Mouse (Mus musculus): ENCODE measurements around the gene 6430571L13Rik. TPM values are rescaled to one million over a fixed set of nuclear protein-coding genes. Genes with fewer than 3 reads are reported as not detected.

6430571L13Rik gene
- polyA plus RNA-seq, 1 experiment from 2014 or later, result 1.2 TPM

DNA sequence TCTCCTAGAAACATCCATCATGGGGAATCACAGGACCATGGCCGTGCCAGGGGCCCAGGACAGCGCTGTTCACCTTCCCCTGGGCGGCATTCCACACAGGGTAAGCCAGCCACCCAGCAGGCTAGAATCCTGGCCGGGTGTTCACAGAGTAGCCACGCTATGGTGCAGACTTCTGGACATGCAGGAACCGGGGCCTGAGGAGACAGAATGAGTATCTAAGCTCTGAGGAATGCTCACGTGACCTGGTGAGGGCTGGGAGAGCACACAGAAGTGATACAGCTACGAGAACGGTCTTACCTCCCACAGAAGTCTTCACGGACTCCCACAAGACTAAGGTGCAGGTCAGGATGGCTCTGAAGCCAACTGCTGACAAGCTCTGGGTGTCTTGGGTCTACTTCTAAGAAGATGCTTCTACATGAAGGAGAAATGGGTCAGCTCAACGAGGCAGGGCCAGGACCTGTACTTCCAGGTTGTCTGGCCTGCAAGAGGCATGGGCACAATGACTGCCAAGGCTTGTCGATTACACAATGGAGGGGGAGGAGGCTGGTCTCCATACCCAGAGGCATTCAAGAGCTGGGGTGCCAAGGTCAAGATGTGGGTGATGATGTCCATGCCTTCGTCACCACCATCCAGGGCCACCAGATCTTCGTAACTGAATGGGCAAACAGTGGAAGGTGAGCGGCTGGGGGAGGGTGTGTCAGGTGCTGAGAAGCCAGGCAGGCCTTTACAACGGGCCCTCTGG, 12.4 kb upstream of the 6430571L13Rik start:
- Histone ChIP-seq H3K36me3 (peaks cover 33% of the 10 kb centered on the region), H3K9ac (0 out of 2 replicates have a peak overlapping the region, but pooled peaks have one; percentile 27), H3K9me3 (no peaks in the 10 kb centered on the region), H3K4me2 (no peak overlapping the region), H3K27me3 (no peaks in the 10 kb centered on the region), H3K4me1 (no peaks in the 10 kb centered on the region), H3K4me3 (no peak overlapping the region), H3K27ac (no peak overlapping the region)
- no peak for ATAC-seq (ENCODE audit: insufficient number of reproducible peaks, insufficient read depth, low FRiP score, low TSS enrichment, low read depth)
- 94% methylated on average over 16 of the region's 16 CpGs for WGBS

DNA sequence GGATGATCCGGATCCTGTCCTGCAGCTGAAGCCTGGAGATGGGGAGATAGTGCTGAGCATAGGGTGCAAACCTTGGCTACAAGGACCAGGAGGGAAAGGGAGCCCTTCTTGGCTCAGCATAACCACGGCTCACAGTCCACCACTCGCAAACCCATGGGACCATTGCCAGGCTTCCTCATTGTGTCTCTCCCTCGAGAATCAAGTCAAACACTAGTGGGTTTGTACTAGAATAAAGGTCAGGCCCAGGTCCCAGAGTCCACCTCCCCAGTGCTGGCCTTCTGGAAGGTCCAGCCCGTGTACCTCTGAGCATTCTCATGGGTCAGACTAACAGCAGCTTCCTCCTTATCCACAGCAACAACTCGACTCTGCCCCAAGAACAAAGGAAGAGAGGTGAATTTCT, 9.6 kb upstream of the 6430571L13Rik start:
- Histone ChIP-seq H3K27ac (no peak overlapping the region), H3K36me3 (peaks cover 34% of the 10 kb centered on the region), H3K27me3 (no peaks in the 10 kb centered on the region), H3K4me3 (no peak overlapping the region), H3K4me1 (no peaks in the 10 kb centered on the region), H3K4me2 (no peak overlapping the region), H3K9me3 (no peaks in the 10 kb centered on the region), H3K9ac (no peak overlapping the region)
- WGBS, result 81% methylated on average over 6 of the region's 6 CpGs
- no peak for ATAC-seq (ENCODE audit: insufficient number of reproducible peaks, insufficient read depth, low FRiP score, low TSS enrichment, low read depth)

DNA sequence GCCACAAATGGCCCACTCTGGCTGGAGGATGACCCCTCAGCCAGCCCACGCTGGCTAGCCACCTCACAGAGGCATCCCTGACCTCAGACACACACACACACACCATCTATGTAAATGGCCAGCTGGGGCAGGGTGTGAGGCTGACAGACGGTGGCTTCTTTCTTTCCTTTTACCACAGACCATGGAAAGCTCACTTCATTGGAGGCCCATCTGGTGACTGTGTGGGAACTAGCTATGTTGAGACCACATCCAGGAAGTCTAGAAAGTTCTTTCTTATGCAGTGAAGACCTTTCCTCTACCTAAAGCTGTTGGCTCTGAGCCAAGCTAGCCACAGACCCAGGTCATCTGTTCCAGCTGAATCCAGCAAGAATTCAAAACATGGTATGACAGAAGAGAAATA, 6.7 kb upstream of the 6430571L13Rik start:
- ATAC-seq (ENCODE audit: insufficient number of reproducible peaks, insufficient read depth, low FRiP score, low TSS enrichment, low read depth), result no peak
- 72% methylated on average over 2 of the region's 2 CpGs for WGBS
- peaks cover 12% of the 10 kb centered on the region for H3K4me1 ChIP-seq
- H3K4me3 ChIP-seq, result no peak overlapping the region
- no peak overlapping the region for H3K27ac ChIP-seq
- no peak overlapping the region for H3K4me2 ChIP-seq
- peak overlapping the region; percentile 27; the same call in 1 of the 2 replicates for H3K9ac ChIP-seq
- no peaks in the 10 kb centered on the region for H3K27me3 ChIP-seq
- H3K36me3 ChIP-seq, result peaks cover 19% of the 10 kb centered on the region
- no peaks in the 10 kb centered on the region for H3K9me3 ChIP-seq

DNA sequence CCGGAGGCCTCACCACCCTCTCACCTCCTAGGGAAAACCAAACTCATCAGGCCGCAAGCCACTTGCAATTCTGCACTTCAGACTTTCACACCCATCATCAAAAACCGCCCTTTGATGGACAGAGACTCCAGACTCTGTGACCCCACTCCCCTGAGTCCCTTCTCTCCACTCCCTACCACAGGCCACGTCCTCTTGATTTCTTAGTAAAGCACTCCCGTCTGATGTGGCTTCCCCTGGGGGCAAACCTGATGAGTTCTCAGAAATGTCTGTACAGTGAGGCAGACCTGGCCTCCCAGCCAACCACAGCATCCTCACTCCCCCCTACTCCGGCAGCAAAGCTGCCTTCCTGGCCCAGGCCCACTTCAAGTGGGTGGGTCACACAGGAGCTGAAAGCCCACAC, 6.0 kb upstream of the 6430571L13Rik start:
- H3K9me3 ChIP-seq, result no peaks in the 10 kb centered on the region
- no peak for ATAC-seq (ENCODE audit: insufficient number of reproducible peaks, insufficient read depth, low FRiP score, low TSS enrichment, low read depth)
- peak overlapping the region; percentile 27; the same call in 1 of the 2 replicates for H3K9ac ChIP-seq
- no peak overlapping the region for H3K27ac ChIP-seq
- no peak overlapping the region for H3K4me2 ChIP-seq
- peaks cover 19% of the 10 kb centered on the region for H3K36me3 ChIP-seq
- peaks cover 17% of the 10 kb centered on the region for H3K4me1 ChIP-seq
- no peak overlapping the region for H3K4me3 ChIP-seq
- no peaks in the 10 kb centered on the region for H3K27me3 ChIP-seq
- 71% methylated on average over 6 of the region's 6 CpGs for WGBS

DNA sequence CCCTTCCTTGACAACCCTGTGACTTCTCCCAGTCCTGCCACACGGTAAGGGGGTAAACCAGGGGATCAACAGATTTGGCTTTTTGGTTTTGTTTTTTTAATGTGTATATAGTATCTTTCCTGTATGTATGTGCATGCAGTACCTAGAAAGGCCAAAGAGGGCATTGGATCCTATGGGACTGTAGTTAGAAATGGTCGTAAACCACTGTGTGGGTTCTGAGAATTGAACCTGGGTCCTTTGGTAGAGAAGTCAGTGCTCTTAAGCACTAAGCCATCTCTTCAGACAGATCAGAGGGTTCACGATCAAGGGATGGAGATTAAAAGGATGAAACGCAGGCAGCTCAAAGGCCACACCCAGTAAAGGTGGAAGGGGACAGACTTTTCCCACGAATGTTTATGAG, 5.4 kb upstream of the 6430571L13Rik start:
- no peaks in the 10 kb centered on the region for H3K27me3 ChIP-seq
- H3K4me2 ChIP-seq, result no peak overlapping the region
- WGBS, result 86% methylated on average over 5 of the region's 5 CpGs
- H3K9ac ChIP-seq, result no peak overlapping the region
- H3K36me3 ChIP-seq, result peaks cover 19% of the 10 kb centered on the region
- H3K4me1 ChIP-seq, result peaks cover 17% of the 10 kb centered on the region
- no peaks in the 10 kb centered on the region for H3K9me3 ChIP-seq
- H3K4me3 ChIP-seq, result no peak overlapping the region
- no peak for ATAC-seq (ENCODE audit: insufficient number of reproducible peaks, insufficient read depth, low FRiP score, low TSS enrichment, low read depth)
- no peak overlapping the region for H3K27ac ChIP-seq

DNA sequence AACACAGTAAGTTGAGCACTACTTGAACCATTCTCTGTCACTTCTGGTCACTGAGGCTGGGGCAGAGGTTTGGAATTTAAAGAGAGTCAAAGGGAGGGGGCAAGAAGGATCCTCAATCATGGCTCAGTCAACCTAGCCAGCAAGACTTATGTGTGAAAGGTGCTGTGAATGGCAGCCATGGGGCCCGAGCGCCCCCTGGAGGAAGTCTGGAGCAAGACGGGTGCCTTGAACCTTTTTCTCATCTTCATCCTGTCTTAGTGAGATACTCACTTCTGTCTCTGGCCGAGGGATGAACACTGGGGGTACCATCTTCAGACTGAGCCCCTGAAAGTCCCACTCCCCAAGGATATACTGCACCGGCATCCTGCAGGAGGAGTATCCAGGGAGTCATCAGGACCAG, 4.5 kb upstream of the 6430571L13Rik start:
- Histone ChIP-seq H3K27me3 (0 out of 2 replicates have a peak, but pooled peaks cover under 1% of the 10 kb centered on the region), H3K4me3 (no peak overlapping the region), H3K4me1 (peaks cover 19% of the 10 kb centered on the region), H3K4me2 (no peak overlapping the region), H3K9ac (no peak overlapping the region), H3K27ac (no peak overlapping the region), H3K36me3 (peaks cover 19% of the 10 kb centered on the region), H3K9me3 (no peaks in the 10 kb centered on the region)
- no peak for ATAC-seq (ENCODE audit: insufficient number of reproducible peaks, insufficient read depth, low FRiP score, low TSS enrichment, low read depth)
- WGBS, result 12% methylated on average over 5 of the region's 5 CpGs

DNA sequence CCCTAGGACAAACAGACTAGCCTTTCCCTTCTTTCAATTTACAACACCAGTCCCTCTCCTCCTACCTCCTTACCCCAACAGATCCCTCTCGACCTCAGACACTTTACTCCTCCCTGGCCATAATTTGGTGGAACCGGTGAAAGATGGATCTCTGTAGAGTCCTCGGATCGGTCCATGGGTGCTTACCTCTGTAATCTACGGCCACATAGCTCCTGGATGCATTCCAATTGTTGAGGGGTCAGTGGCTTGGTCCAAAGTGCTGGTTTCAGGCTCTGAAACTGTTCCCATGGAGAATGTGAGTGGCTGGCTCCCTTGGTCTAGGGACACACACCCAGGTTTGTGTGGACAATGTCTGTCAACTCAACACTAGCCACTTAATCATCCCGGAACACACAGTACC, 4.0 kb upstream of the 6430571L13Rik start:
- peaks cover 16% of the 10 kb centered on the region for H3K36me3 ChIP-seq
- 0 out of 2 replicates have a peak, but pooled peaks cover 5% of the 10 kb centered on the region for H3K27me3 ChIP-seq
- H3K9me3 ChIP-seq, result no peaks in the 10 kb centered on the region
- WGBS, result 89% methylated on average over 6 of the region's 6 CpGs
- no peak overlapping the region for H3K4me2 ChIP-seq
- no peak overlapping the region for H3K4me3 ChIP-seq
- H3K27ac ChIP-seq, result no peak overlapping the region
- no peak for ATAC-seq (ENCODE audit: insufficient number of reproducible peaks, insufficient read depth, low FRiP score, low TSS enrichment, low read depth)
- peaks cover 23% of the 10 kb centered on the region for H3K4me1 ChIP-seq
- H3K9ac ChIP-seq, result no peak overlapping the region

DNA sequence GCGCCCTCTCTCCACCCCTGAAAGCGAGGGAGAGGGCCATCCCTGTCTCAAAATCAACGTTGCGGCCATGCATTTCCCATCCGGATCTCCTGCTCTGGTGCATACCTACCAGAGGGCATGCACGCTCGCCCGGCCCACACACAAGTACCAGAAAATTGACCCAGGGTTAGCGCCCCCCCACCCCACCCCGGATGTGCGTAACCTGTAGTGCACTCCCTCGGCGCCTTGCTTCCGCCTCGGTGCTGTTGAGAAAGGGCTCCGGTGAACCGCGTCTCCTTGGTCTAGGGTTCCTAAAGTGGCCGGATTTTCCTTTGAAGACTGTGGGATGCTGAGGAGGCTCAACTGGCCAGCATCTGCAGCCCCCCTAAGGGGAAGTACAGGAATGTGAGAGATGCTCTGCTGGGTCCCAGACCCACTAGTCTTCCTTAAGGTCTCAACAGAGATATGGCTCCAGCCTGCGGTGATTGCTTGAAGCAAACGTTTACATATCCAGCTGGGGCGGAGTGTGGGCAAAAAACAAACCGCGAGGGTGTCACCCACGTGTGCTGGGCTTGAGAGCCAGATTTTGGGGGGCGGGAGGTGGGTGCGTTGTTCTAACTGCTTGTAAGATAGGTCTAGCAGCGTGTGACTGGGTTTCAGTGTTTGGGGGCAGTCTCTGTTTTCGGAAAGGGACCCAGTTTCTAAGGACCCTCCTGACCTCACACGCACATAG, 2.1 kb upstream of the 6430571L13Rik start, which contains the start of gene Hemk1:
Gene Hemk1 (minus strand): TSS at position 179 of the 712 bp plus-strand sequence.
- peak within 1 kb of the TSS; percentile 48; the same call in 1 of the 2 replicates for H3K27ac ChIP-seq

DNA sequence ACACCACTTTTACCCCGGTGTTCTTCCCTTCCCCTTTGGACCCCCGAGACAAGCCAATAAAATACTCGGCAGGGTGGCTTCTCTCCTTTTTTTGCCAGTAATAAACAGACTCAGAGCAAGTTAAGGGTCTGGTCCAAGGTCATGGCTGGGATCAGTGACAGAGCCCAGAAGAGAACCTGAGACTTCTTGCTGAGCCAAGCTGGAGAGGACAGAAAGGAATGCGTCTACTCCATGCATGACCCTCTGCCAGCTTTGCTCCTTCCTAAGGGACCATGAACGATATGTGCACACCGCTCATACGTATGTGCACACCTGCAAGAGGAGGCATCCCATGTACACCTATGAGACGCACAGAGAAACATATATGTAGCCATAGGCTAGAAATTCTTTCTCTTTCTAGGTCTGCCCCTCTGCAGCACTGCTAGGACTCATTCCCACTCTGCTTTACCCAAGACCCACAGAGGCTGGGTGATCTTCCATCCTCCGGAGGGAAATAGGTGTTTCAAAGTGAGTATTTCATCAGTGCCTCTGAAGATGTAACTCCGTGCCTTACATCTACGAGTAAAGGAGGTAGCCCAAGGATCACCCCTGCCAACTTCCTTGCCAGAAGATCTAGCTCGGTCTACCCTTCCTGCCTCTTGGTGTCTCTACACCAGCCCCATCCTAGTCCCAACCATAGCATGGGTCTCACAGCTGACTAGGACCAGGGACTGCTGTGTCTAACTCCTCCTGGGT, 676 bp downstream of the 6430571L13Rik start:
- H3K4me1 ChIP-seq, result peaks cover 24% of the 10 kb centered on the region
- H3K36me3 ChIP-seq, result no peaks in the 10 kb centered on the region
- no peak overlapping the region for H3K27ac ChIP-seq
- H3K4me3 ChIP-seq, result peak overlapping the region; percentile 65
- H3K9me3 ChIP-seq, result no peaks in the 10 kb centered on the region
- ATAC-seq (ENCODE audit: insufficient number of reproducible peaks, insufficient read depth, low FRiP score, low TSS enrichment, low read depth), result 0 out of 2 replicates have a peak, but pooled peaks have one; percentile 11
- 52% methylated on average over 12 of the region's 12 CpGs for WGBS
- peak overlapping the region; percentile 67 for H3K4me2 ChIP-seq
- peaks cover 10% of the 10 kb centered on the region; the same call in 1 of the 2 replicates for H3K27me3 ChIP-seq
- H3K9ac ChIP-seq, result peak overlapping the region; percentile 76

More for the DNA sequence above, 2.1 kb upstream of the 6430571L13Rik start, which contains the start of gene Hemk1:
- Histone ChIP-seq H3K27me3 (peaks cover 10% of the 10 kb centered on the region; the same call in 1 of the 2 replicates), H3K4me3 (peak within 1 kb of the TSS; percentile 62), H3K9ac (peak within 1 kb of the TSS; percentile 82), H3K36me3 (no peaks in the 10 kb centered on the region), H3K9me3 (no peaks in the 10 kb centered on the region), H3K4me2 (peak within 1 kb of the TSS; percentile 80), H3K4me1 (peaks cover 24% of the 10 kb centered on the region)
- WGBS, result 4% methylated on average over 30 of the region's 30 CpGs
- ATAC-seq (ENCODE audit: insufficient number of reproducible peaks, insufficient read depth, low FRiP score, low TSS enrichment, low read depth), result peak; percentile 60; the same call in 1 of the 2 replicates

DNA sequence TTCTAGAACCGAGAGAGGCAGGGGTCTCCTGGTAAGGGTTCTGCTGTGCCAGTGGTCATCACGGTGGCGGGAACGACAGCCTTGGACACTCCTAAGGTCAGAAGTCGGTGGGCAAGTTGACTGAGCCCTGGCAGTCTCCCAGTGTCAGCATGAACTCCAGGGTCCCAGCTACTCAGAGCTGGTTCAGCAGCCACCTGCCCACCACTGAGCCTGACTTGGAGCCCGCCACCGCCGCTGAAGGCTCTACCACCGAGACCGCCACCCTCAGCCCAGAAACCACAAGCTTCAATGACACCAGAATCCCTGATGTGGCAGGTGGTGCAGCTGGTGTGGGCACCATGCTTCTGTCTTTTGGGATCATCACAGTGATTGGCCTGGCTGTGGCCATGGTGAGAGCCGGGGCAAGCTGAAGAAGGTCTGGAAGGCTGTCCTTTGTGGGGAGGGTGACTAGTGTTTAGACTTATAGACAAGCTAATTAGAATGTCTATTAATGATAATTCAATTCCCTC, 1.9 kb downstream of the 6430571L13Rik start:
- Histone ChIP-seq H3K4me2 (no peak overlapping the region), H3K4me1 (peaks cover 21% of the 10 kb centered on the region), H3K27me3 (peaks cover 10% of the 10 kb centered on the region; the same call in 1 of the 2 replicates), H3K9ac (no peak overlapping the region), H3K36me3 (no peaks in the 10 kb centered on the region), H3K27ac (no peak overlapping the region), H3K9me3 (no peaks in the 10 kb centered on the region), H3K4me3 (no peak overlapping the region)
- WGBS, result 87% methylated on average over 11 of the region's 11 CpGs
- no peak for ATAC-seq (ENCODE audit: insufficient number of reproducible peaks, insufficient read depth, low FRiP score, low TSS enrichment, low read depth)

All from embryonic facial prominence, embryonic 13.5 days (tissue).